10 mouse cellular contexts compared by ENCODE assay signal in genomic region chrX:100395026-100395425, GRCm38 (mm10). TPM values are rescaled to one million over a fixed set of nuclear protein-coding genes. Genes with fewer than 3 reads are reported as not detected.
DNase-seq lines count a peak whose midpoint lies in the region; ATAC-seq lines count a peak whose summit lies in the region.
"Had no signal": no experiment of that assay in that cellular context is flagged by ENCODE, and none has a peak within 500 bp of the region (broad histone marks: within the 10 kb centered on the region; RNA-seq: fewer than 3 reads in every experiment).

No protein-coding gene starts in this region.

- H3K27ac ChIP-seq in heart, embryonic 11.5 days (ENCODE audit: low read depth, low read length): no peak overlapping the region
- H3K27ac ChIP-seq: embryonic facial prominence, embryonic 15.5 days had no signal

- H3K4me2 ChIP-seq in heart, embryonic 11.5 days: no peak overlapping the region
- H3K4me2 ChIP-seq: embryonic facial prominence, embryonic 15.5 days had no signal

- 72% methylated on average over 8 of the region's 8 CpGs for WGBS in heart, embryonic 11.5 days (ENCODE audit: insufficient replicate concordance)

- peak; percentile 1 for DNase-seq in gastrocnemius, adult 18-20 months (ENCODE audit: low spot score)
- no peak for DNase-seq in gastrocnemius, adult 8-10 months (ENCODE audit: low spot score in 2 of 2)
- DNase-seq in thymus, postnatal 4 days: peak; percentile 6
- no peak for DNase-seq in thymus, postnatal 36 days
- peak; percentile 1 for DNase-seq in induced T-regulatory cell, adult 2 months (ENCODE audit: low read depth)
- no peak for DNase-seq in thymus, postnatal 0 days (ENCODE audit: low spot score)
- no peak for DNase-seq in gastrocnemius, postnatal 10 days

- no peak for ATAC-seq in heart, embryonic 11.5 days (replicated peaks; ENCODE audit: insufficient number of reproducible peaks, low FRiP score, low TSS enrichment)

- H3K4me1 ChIP-seq in heart, embryonic 11.5 days (ENCODE audit: control insufficient read depth, insufficient read depth, low read length): no peaks in the 10 kb centered on the region
- H3K4me1 ChIP-seq: embryonic facial prominence, embryonic 15.5 days had no signal

- H3K4me3 ChIP-seq in heart, embryonic 11.5 days (ENCODE audit: low read depth, low read length): no peak overlapping the region
- H3K4me3 ChIP-seq: embryonic facial prominence, embryonic 15.5 days had no signal

- peaks cover 7% of the 10 kb centered on the region; the same call in 1 of the 2 replicates for H3K27me3 ChIP-seq in heart, embryonic 11.5 days (ENCODE audit: control insufficient read depth, insufficient read depth, low read length)
- H3K27me3 ChIP-seq: embryonic facial prominence, embryonic 15.5 days had no signal

- no peaks in the 10 kb centered on the region for H3K36me3 ChIP-seq in heart, embryonic 11.5 days (ENCODE audit: control insufficient read depth, insufficient read depth, low read length)
- H3K36me3 ChIP-seq: embryonic facial prominence, embryonic 15.5 days had no signal

- no peaks in the 10 kb centered on the region for H3K9me3 ChIP-seq in heart, embryonic 11.5 days (replicated peaks; ENCODE audit: control insufficient read depth, low read length)
- H3K9me3 ChIP-seq: embryonic facial prominence, embryonic 15.5 days had no signal

- no peak overlapping the region for H3K9ac ChIP-seq in heart, embryonic 11.5 days (ENCODE audit: low read depth, low read length)
- H3K9ac ChIP-seq: embryonic facial prominence, embryonic 15.5 days had no signal

RNA-seq across cellular contexts. Expression of gene Otud6a, which starts 33.8 kb away (rescaled TPM):
- total RNA-seq in gastrocnemius, adult 18-20 months (2021): not detected
- total RNA-seq in gastrocnemius, adult 8-10 months (2022): not detected
- polyA plus RNA-seq in thymus, postnatal 0 days (2015; fragmentation: Nextera tagmentation; extraction: Ambion mirVana): not detected in 2 replicates
- not detected for total RNA-seq in gastrocnemius, postnatal 10 days (2021)
- polyA plus RNA-seq in heart, embryonic 11.5 days (2014; fragmentation: Nextera tagmentation; extraction: Ambion mirVana): not detected in 2 replicates
- polyA plus RNA-seq: embryonic facial prominence, embryonic 15.5 days; midbrain, embryonic 16.5 days had no signal

RNA-seq across cellular contexts. Expression of gene Awat2, which starts 47.5 kb away (rescaled TPM):
- total RNA-seq in gastrocnemius, adult 18-20 months (2021): under 1 TPM; 0.14 to 0.24 TPM
- under 1 TPM in 1 of 4 experiments, not detected in 3; 0.34 TPM for total RNA-seq in gastrocnemius, adult 8-10 months (2022)
- polyA plus RNA-seq in thymus, postnatal 0 days (2015; fragmentation: Nextera tagmentation; extraction: Ambion mirVana): 0.40 and 0.63 TPM in 2 replicates
- total RNA-seq in gastrocnemius, postnatal 10 days (2021): under 1 TPM in 1 of 2 experiments, not detected in 1; 0.20 TPM
- polyA plus RNA-seq in heart, embryonic 11.5 days (2014; fragmentation: Nextera tagmentation; extraction: Ambion mirVana): 0.18 and 0.53 TPM in 2 replicates

Comparison
In these comparisons a context has a peak if more than half of its experiments do, and no peak if none do; other contexts are left out.
1. DNase-seq: peak in gastrocnemius, adult 18-20 months (single experiment), thymus, postnatal 4 days (single experiment) and induced T-regulatory cell, adult 2 months (single experiment); none in gastrocnemius, adult 8-10 months (0 of 2), thymus, postnatal 36 days (0 of 2), thymus, postnatal 0 days (single experiment) and gastrocnemius, postnatal 10 days (single experiment).